Mouse (Mus musculus): Measurements from ENCODE around the gene Adam12. TPM values are rescaled to one million over a fixed set of nuclear protein-coding genes. Genes with fewer than 3 reads are reported as not detected.

Gene Adam12
- polyA plus RNA-seq, 1 experiment from 2014 or later, result 6.1 TPM

- no peaks in the 10 kb centered on the region for H3K4me1 ChIP-seq
- ATAC-seq (ENCODE audit: insufficient number of reproducible peaks, insufficient read depth, low FRiP score, low TSS enrichment, low read depth), result no peak
- H3K27me3 ChIP-seq, result no peaks in the 10 kb centered on the region
- H3K36me3 ChIP-seq, result no peaks in the 10 kb centered on the region
- no peaks in the 10 kb centered on the region for H3K9me3 ChIP-seq
- no peak overlapping the region for H3K4me2 ChIP-seq
- 82% methylated on average over 4 of the region's 4 CpGs for WGBS
- no peak overlapping the region for H3K27ac ChIP-seq
- no peak overlapping the region for H3K9ac ChIP-seq
- no peak overlapping the region for H3K4me3 ChIP-seq
These were observed 285.8 kb downstream of the Adam12 start for GRCm38 (mm10) chr7:133946113-133946512.

- Histone ChIP-seq H3K36me3 (no peaks in the 10 kb centered on the region), H3K27me3 (no peaks in the 10 kb centered on the region), H3K4me3 (no peak overlapping the region), H3K4me2 (no peak overlapping the region), H3K27ac (no peak overlapping the region), H3K4me1 (no peaks in the 10 kb centered on the region; the same call in 1 of the 2 replicates), H3K9ac (no peak overlapping the region), H3K9me3 (no peaks in the 10 kb centered on the region)
- WGBS, result 63% methylated on average over 4 of the region's 4 CpGs
- no peak for ATAC-seq (ENCODE audit: insufficient number of reproducible peaks, insufficient read depth, low FRiP score, low TSS enrichment, low read depth)
These were observed 291.5 kb downstream of the Adam12 start for GRCm38 (mm10) chr7:133940405-133940804.

DNA sequence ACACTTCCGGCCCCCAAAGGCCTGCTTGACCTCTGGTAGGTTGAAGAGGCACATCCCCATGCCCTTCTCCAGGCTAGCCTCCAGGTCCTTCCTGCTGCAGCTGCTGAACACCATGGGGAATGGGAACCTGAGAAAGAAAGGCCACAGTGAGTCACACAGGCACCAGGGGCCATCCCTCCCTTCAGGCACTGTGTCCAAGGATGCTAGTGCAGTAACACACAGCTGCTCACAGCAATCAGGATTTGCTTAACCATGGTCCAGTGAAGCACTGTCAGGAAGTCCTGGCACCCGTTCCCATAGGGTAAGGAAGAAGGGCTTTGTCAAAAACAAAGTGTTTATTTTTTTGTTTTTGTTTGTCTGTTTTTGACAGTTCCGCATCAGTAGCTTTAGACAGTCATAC is 294.5 kb downstream of the Adam12 start:
- Histone ChIP-seq H3K27me3 (no peaks in the 10 kb centered on the region), H3K4me3 (no peak overlapping the region), H3K36me3 (no peaks in the 10 kb centered on the region), H3K4me1 (peaks cover 14% of the 10 kb centered on the region), H3K9ac (no peak overlapping the region), H3K27ac (no peak overlapping the region), H3K9me3 (no peaks in the 10 kb centered on the region), H3K4me2 (no peak overlapping the region)
- no peak for ATAC-seq (ENCODE audit: insufficient number of reproducible peaks, insufficient read depth, low FRiP score, low TSS enrichment, low read depth)
- WGBS, result 84% methylated on average over 3 of the region's 3 CpGs

GRCm38 (mm10) chr7:133936377-133936776 is 295.6 kb downstream of the Adam12 start:
- Histone ChIP-seq H3K4me3 (no peak overlapping the region), H3K4me1 (peaks cover 14% of the 10 kb centered on the region), H3K4me2 (no peak overlapping the region), H3K9me3 (no peaks in the 10 kb centered on the region), H3K36me3 (no peaks in the 10 kb centered on the region), H3K9ac (no peak overlapping the region), H3K27me3 (no peaks in the 10 kb centered on the region), H3K27ac (no peak overlapping the region)
- 62% methylated on average over 4 of the region's 4 CpGs for WGBS
- no peak for ATAC-seq (ENCODE audit: insufficient number of reproducible peaks, insufficient read depth, low FRiP score, low TSS enrichment, low read depth)

- H3K27me3 ChIP-seq, result no peaks in the 10 kb centered on the region
- peaks cover 14% of the 10 kb centered on the region for H3K4me1 ChIP-seq
- no peaks in the 10 kb centered on the region for H3K9me3 ChIP-seq
- no peak overlapping the region for H3K4me3 ChIP-seq
- no peak overlapping the region for H3K27ac ChIP-seq
- H3K4me2 ChIP-seq, result no peak overlapping the region
- no peak overlapping the region for H3K9ac ChIP-seq
- WGBS, result 15% methylated on average over 6 of the region's 6 CpGs
- no peaks in the 10 kb centered on the region for H3K36me3 ChIP-seq
- peak; percentile 56; the same call in 1 of the 2 replicates for ATAC-seq (ENCODE audit: insufficient number of reproducible peaks, insufficient read depth, low FRiP score, low TSS enrichment, low read depth)
These were observed 298.6 kb downstream of the Adam12 start for GRCm38 (mm10) chr7:133933378-133933777.

DNA sequence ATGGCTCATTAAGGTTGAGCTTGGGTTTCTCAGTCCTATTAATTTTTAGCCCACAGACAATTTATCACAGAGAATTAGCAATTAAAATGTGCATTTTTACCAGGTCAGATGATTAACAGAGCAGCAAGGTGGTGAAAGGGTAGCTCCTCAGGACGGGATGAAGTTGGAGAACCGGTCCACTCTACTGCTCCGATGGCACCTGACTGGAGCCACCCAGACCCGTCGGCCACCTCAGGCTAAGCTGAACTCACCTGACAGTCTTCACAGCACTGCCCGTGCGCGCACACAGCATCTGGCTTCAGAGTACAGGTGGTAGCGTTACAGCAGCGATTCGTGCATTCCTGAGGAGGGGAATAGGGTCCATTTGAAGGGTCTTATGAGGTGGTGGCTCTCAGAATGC is 300.5 kb downstream of the Adam12 start:
- H3K9ac ChIP-seq, result no peak overlapping the region
- 94% methylated on average over 11 of the region's 11 CpGs for WGBS
- ATAC-seq (ENCODE audit: insufficient number of reproducible peaks, insufficient read depth, low FRiP score, low TSS enrichment, low read depth), result no peak
- H3K27ac ChIP-seq, result no peak overlapping the region
- no peak overlapping the region for H3K4me2 ChIP-seq
- 0 out of 2 replicates have a peak, but pooled peaks cover 3% of the 10 kb centered on the region for H3K9me3 ChIP-seq
- H3K4me1 ChIP-seq, result peaks cover 14% of the 10 kb centered on the region
- no peaks in the 10 kb centered on the region for H3K27me3 ChIP-seq
- no peaks in the 10 kb centered on the region for H3K36me3 ChIP-seq
- no peak overlapping the region for H3K4me3 ChIP-seq

DNA sequence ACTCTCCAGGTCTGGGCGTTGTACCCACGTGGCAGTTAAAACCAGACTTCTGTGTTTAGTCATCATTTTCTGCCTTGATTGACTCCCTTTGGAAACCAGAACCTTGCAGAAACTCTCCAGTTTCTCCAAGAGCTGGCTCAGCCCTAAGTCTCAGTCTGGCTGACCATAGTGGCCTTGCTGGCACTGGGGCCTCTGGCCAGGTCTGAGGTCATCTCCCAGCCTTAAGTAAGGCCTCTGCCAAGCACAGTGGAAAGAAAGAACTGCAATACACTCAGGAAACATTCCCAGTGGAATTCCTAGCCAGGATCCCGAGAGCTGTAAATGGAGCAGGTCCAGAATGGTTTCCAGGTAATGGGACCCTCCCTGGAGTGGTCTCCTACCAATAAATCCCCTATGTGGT is 303.0 kb downstream of the Adam12 start:
- H3K4me3 ChIP-seq, result no peak overlapping the region
- H3K27me3 ChIP-seq, result no peaks in the 10 kb centered on the region
- H3K4me2 ChIP-seq, result no peak overlapping the region
- H3K4me1 ChIP-seq, result peaks cover 8% of the 10 kb centered on the region
- no peaks in the 10 kb centered on the region for H3K36me3 ChIP-seq
- WGBS, result 86% methylated on average over 3 of the region's 3 CpGs
- H3K9me3 ChIP-seq, result 0 out of 2 replicates have a peak, but pooled peaks cover 3% of the 10 kb centered on the region
- no peak overlapping the region for H3K27ac ChIP-seq
- no peak for ATAC-seq (ENCODE audit: insufficient number of reproducible peaks, insufficient read depth, low FRiP score, low TSS enrichment, low read depth)
- no peak overlapping the region for H3K9ac ChIP-seq

DNA sequence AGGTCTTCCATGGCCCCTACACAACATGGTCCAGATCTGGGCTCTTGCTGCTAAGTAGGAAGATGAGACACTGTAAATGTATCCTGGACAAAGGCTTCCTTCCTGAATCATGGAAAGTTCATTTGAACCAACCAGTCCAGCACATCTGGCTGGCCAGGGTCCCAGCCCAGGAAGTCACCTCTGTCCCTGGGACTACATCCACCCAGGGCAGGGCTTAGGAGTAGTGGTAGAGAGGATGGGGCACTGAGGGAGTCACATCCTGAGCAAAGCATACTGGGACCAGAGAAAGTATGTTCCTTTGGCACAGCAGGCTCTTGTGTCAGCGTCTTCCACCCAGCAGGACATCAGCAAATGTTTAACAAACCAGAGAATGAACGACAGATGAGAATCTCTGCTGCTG is 306.2 kb downstream of the Adam12 start:
- H3K9ac ChIP-seq, result no peak overlapping the region
- no peaks in the 10 kb centered on the region for H3K27me3 ChIP-seq
- no peak overlapping the region for H3K4me2 ChIP-seq
- no peak overlapping the region for H3K27ac ChIP-seq
- no peaks in the 10 kb centered on the region for H3K4me1 ChIP-seq
- H3K4me3 ChIP-seq, result no peak overlapping the region
- H3K9me3 ChIP-seq, result 0 out of 2 replicates have a peak, but pooled peaks cover 3% of the 10 kb centered on the region
- WGBS, result 74% methylated on average over 2 of the region's 2 CpGs
- no peaks in the 10 kb centered on the region for H3K36me3 ChIP-seq
- ATAC-seq (ENCODE audit: insufficient number of reproducible peaks, insufficient read depth, low FRiP score, low TSS enrichment, low read depth), result no peak

DNA sequence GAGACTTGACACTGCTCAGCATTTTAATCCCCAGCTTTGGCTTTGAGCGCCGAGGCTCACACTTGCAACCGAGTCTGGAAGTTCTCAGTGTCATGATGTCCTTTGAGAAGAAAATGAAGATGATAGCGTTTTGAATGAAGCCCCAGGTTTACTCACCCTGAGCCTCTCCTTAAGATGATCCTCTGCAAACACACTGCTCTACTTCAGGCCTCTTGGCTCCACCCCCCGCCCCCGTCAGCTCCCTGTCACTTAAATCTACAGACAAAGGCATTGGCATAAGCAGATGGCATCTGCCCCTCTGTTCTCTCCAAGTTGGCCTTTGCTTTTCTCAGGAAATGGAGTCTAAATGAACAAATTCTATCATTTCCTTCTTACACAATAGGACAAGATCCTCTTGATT is 308.0 kb downstream of the Adam12 start:
- H3K9ac ChIP-seq, result no peak overlapping the region
- no peak overlapping the region for H3K4me3 ChIP-seq
- no peaks in the 10 kb centered on the region for H3K36me3 ChIP-seq
- 73% methylated on average over 6 of the region's 6 CpGs for WGBS
- 0 out of 2 replicates have a peak, but pooled peaks cover 3% of the 10 kb centered on the region for H3K9me3 ChIP-seq
- no peak overlapping the region for H3K4me2 ChIP-seq
- H3K27me3 ChIP-seq, result no peaks in the 10 kb centered on the region
- ATAC-seq (ENCODE audit: insufficient number of reproducible peaks, insufficient read depth, low FRiP score, low TSS enrichment, low read depth), result no peak
- no peaks in the 10 kb centered on the region for H3K4me1 ChIP-seq
- no peak overlapping the region for H3K27ac ChIP-seq

DNA sequence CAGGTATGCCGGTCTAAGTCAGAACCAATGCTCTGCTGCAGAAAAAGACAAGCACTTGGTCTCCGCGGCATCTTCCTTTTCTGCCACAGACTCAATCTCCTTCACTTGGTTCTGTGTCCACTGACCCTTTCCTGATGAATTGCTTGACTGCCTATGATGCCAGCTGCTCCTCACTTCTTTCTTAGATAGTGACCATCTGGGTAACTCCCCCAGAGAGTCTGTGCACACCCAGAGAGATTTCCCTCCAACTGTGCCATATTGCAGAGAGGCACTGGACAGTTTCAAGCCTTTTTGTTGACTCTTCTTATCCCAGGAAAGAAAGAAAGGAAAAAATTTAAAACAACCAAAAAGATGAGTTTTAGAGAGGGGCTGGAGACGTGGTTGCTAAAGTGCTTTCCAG is 310.7 kb downstream of the Adam12 start:
- WGBS, result 93% methylated on average over 4 of the region's 4 CpGs
- Histone ChIP-seq H3K36me3 (no peaks in the 10 kb centered on the region), H3K4me1 (0 out of 2 replicates have a peak, but pooled peaks cover 2% of the 10 kb centered on the region), H3K27ac (no peak overlapping the region), H3K27me3 (no peaks in the 10 kb centered on the region), H3K4me2 (no peak overlapping the region), H3K9ac (no peak overlapping the region), H3K9me3 (no peaks in the 10 kb centered on the region), H3K4me3 (no peak overlapping the region)
- no peak for ATAC-seq (ENCODE audit: insufficient number of reproducible peaks, insufficient read depth, low FRiP score, low TSS enrichment, low read depth)

DNA sequence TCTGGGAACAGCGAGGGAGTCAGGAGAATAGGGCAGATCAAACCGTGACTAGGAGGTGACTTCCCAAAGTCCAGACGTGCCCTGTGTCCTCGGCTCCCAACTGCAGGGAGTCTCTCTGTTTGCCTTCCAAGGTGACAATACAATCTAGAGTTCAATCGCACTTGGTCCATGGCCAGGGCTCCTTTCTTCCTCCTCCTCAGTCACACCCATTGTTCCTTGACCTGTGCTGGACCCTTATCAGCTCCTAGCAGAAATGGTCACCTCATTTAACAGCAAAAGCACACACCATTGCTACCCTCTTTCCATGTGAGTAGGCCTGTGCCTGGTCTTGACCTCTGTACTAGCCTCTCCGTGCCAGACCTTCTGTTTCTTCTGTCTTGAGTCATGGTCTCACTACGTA is 311.2 kb downstream of the Adam12 start:
- Histone ChIP-seq H3K36me3 (no peaks in the 10 kb centered on the region), H3K4me2 (no peak overlapping the region), H3K4me3 (no peak overlapping the region), H3K4me1 (0 out of 2 replicates have a peak, but pooled peaks cover 2% of the 10 kb centered on the region), H3K9ac (no peak overlapping the region), H3K27ac (no peak overlapping the region), H3K27me3 (no peaks in the 10 kb centered on the region), H3K9me3 (no peaks in the 10 kb centered on the region)
- 87% methylated on average over 7 of the region's 7 CpGs for WGBS
- no peak for ATAC-seq (ENCODE audit: insufficient number of reproducible peaks, insufficient read depth, low FRiP score, low TSS enrichment, low read depth)

- no peak for ATAC-seq (ENCODE audit: insufficient number of reproducible peaks, insufficient read depth, low FRiP score, low TSS enrichment, low read depth)
- Histone ChIP-seq H3K36me3 (no peaks in the 10 kb centered on the region), H3K4me3 (no peak overlapping the region), H3K4me1 (0 out of 2 replicates have a peak, but pooled peaks cover 2% of the 10 kb centered on the region), H3K27me3 (no peaks in the 10 kb centered on the region), H3K27ac (no peak overlapping the region), H3K4me2 (no peak overlapping the region), H3K9me3 (0 out of 2 replicates have a peak, but pooled peaks cover under 1% of the 10 kb centered on the region), H3K9ac (no peak overlapping the region)
- 80% methylated on average over 5 of the region's 5 CpGs for WGBS
These were observed 312.0 kb downstream of the Adam12 start for GRCm38 (mm10) chr7:133919918-133920317.
